Mouse (Mus musculus) adrenal gland, adult 8-10 months (tissue): ENCODE data around the gene 1600012H06Rik. TPM values are rescaled to one million over a fixed set of nuclear protein-coding genes. Genes with fewer than 3 reads are reported as not detected.
"Not testable (repeated sequence)": the region's sequence is repeated elsewhere in the genome, so short reads cannot be mapped to it uniquely, and the experiment has no call there.

ENCODE experiments used
- DNase-seq: peaks from one replicate; pipeline ENCODE4 v3.0.0; 2022
- total RNA-seq, 4 experiments: library from RNA; stranded (reverse); gene quantifications; 2 replicates each; pipeline ENCODE4 v1.2.4; 2022

Gene 1600012H06Rik
- total RNA-seq, 4 experiments from 2014 or later = 24.5 to 49.4 (median 38.0) TPM

DNA sequence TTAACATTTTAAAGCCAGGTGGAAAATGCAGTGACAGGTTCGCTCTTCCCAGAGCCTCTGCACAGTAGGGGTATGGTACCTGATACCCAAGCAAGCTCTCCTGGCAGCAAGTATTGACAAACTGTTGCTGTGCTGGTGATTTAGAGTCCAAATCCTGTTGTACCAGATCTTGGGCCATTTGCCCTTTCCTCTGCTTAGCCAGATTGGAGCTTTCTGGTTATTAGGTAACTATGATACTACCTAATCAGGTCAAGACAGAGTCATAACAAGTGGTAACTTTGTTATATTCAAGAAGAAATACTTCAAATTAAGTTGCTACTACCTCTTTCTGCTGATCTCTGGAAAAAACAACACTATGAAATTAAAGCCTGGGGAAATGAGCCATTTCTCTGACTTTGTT is 1.6 kb downstream of the 1600012H06Rik start:
- no peak for DNase-seq

DNA sequence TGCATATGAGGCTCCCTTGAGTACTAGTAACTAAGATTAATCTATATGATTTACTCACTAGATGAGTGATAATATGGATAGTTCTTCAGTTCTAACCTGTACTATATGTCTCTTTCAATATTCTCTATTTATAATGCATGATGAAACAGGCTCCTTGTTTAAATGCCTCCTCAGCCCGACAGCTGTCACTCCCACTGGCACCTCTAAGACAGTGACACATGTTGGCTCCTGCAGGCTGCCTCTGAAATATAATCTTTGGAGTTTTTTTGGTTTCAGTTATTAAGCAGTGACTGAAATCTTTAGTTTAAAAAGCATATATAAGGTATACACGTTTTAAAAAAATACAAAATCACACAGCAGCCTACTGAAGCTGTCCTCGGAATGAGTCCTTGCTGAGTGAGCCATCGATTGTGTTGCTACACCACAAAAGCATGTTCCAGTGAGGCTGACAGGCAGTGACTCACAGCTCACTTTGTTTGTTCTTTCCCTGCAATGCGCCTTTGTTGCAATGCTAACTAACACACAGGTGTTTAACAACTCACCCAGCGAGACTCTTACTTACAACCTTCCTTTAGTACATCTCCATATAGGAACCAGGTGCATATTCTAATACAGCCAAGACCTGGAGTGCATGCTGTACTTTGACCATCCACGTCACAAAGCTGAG is 6.3 kb downstream of the 1600012H06Rik start:
- peak; percentile 31 for DNase-seq

DNA sequence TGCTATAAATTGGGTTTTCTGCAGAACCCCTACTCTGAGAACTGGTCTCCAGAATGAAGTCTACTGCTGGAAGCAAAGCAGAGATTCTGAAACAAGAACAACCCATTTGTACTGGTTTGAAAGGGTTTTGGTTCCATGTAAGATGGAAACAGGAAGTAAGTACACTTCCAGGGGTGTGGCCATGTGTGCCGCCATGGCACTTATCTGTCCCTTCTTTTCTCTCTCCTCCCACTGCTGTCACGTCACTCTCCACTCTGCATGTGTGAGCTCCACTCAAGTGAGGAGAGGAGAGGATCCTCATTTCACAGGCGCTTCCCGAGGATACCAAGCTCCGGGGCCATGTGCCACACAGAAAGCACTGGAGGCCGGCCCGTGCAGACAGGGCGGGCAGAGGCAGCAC is 10.5 kb downstream of the 1600012H06Rik start:
- no peak for DNase-seq

DNA sequence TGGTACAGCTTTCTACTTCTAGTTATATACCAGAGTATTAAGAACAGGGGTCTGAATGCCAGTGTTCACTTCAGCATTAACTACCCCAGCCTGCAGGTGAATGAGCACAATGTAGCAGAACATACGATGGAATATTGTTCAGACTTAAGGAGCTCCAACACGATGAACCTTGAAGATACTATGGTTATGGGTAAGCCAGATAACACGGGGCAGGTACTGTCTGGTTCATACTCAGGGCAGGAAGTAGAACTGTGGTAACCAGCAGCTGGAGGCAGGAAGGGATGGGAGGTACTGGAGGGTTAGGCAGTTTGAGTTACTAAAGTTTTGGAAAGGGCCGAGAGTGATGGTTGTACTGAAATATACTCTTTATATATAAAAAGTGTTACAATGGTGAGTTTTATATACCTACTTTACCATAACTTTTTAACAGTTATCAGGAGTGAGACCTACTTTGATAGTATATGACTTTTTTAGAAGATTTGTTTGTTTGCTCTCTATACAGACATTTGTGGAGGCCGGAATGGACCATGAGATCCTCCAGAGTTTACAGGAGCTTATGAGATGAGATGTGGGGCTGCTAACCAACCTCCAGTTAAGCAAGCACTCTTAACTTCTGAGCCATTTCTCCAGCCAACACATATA is 15.8 kb downstream of the 1600012H06Rik start:
- DNase-seq = no peak

DNA sequence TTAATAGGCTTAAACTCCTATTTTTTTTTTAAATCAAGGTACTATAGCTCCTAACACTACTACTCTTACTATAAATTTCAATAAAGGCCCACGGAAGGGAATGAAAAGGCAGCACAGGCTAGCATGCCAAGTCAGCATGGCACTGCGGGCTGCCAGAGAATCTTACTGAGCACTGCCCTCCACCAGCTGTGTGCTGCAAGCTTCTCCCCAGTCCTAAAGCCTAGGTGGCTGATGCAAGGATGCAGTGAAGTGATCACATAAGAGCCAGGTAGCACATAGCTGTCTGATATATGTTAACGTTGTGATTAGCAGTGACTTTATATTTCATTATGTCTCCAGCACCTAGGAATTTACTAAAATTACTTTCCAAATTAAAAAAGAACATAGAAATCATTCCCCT is 17.0 kb downstream of the 1600012H06Rik start:
- no peak for DNase-seq

DNA sequence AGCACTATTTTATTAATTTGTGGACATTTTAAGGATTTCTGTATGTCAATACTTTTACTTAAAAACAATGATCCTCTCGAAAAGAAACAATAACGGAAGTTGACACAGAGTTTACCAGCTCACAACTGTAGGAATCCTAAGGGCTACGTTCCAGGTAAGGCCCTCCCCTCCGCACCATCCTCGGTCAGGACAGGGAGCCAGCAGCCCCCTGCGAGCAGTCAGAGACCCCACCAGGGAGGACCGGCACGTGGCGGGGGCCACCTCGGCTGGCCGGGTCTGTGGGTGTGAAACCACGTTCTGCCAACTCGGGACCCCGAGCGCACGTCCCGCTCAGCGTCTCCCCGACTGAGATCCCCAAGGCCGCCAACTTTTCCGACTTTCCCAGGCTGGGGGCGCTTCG is 17.5 kb downstream of the 1600012H06Rik start:
- peak; percentile 36 for DNase-seq

DNA sequence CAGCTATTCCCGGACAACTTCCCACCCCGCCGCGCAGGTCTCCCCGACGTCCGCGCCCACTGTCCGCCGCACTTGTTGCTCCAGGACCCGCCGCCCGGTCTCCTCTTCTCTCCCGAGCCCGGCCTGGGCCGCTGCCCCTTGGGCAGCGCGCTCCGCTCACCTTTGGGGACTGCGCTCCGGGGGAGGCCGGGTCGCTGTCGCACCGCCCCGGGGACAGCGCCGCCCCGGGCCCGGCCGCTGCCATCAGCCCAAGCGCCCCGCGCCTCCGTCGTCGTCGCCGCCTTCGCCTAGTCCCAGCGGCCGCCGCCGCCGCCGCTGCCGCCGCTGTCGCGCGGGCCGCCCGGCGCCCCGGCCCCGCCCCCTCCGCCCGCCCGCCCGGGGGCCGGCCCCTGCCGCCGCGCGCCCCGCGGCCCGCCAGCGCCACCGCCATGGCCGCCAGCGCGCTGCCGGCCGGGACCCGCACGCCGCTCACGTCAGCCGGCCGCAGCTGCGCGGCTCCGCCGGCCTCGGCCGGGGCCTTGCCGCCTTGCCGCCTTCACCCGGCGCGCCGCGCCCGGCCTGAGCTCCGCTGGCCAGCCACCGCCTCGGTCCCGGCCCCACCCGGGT is 18.1 kb downstream of the 1600012H06Rik start, which contains the start of gene Phf10:
TSS of gene Phf10 (minus strand) at position 323 of the 606 bp plus-strand sequence.
- DNase-seq = not testable (repeated sequence)

DNA sequence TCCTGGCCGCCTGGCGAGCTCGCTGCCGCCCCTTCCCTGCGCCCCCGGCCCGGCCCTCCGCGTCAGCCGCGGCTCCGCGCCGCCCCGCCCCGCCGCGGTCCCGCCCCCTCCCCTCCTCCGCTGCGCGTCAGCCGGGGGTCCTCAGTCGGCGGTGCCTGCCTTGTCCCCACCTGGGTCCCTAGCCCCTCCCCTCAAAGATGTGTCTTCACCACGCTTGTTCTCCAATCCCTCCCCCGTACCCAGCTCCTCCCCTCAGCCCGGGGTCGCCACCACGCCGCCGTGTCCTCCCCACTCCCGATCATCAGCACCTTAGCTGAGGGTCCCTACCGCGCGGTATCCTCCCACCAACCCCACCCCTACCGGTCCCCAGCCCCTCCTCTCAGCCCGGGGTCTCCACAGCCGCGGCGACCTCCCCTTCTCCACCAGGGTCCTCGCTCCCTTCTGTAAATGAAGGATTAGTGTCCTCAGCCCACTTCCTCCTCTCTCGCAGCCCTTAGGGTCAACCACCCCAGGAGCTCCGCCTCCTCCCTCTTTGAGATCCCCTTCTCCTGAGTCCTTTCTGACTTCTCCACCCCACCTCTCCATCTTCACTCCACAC is 18.7 kb downstream of the 1600012H06Rik start:
- not testable (repeated sequence) for DNase-seq

DNA sequence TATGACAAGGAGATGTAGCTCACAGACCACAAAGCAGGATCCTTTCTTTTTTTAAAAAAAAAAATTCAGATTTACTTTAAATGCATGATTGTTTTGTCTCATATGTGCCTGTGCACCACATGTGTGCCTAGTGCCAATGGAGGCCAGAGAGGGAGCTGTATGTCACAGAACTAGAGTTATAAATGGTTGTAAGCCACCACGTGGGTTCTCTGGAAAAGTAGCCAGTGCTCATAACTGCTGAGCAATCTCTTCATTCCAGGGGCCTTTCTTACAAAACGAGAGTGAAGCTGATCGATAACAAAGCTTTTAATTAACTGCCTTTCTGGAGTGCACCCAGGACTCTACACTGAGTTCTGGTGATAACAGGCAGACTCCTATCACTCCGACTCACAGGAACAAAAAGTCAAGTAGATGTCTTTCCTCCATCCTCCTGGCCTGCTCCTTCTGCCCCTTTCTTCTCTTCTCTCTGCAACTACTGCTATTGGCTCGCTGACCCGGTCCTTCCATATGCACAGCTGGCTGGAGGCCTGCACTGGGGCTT is 25.5 kb downstream of the 1600012H06Rik start:
- not testable (repeated sequence) for DNase-seq

DNA sequence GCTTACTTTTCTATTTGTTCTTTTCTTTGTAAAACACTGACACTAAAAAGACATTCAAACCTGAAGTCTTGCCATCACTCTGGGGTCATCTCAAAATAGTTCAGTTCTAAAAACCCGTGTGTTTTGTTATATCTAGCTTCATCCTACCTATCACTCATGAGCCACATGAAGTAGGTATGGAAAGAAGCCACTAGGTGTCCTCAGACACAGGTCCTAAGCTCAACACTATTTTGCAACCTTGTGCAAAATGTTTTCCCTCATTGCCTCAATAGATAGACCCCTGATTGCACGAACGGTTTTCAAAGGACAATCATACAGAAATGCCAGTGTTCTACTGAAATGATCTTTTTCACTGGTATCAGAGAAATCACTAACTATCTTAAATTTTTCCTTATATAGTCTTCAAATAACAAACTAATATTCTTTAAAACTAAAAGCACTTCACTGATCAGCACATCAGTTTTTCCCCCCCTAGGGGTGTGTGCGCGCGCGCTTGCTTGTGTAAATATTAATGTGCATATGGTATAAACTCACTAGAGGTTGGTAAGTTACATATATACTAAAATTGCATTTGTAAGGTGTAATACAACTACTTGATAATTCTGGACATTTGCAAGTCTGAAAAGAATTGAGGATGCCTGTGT is 34.9 kb downstream of the 1600012H06Rik start:
- not testable (repeated sequence) for DNase-seq

DNA sequence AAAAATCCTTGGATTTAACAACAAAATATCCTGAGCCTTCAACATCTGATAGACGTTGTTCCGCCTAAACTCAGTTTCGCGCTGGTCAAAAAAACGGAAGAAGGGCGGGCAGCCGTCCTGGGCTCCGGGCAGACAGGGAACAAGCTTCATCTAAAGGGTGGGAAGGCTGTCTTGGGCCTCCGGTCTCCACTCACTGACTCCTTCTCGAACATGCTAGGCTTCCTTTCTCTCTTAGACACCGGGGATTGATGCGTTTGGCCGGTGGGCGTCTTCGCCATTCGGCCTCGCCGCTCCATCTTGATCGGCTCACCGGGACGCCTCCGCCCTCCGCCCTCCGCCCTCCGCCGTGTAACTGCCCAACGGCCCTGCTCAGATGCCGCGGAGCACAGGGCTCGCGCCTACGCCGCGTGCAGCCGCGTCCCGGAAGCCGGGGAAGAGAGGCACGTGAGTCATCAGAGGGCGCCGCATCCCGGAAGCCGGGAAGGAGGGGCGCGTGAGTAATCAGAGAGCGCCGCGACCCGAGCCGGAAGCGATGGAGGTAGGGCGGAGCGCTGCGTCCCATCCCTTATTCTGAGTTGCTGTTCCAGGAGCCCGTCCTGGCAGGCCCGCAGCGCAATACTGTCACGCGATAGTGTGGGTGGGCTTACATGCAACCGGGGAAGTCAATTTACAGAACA is 35.5 kb downstream of the 1600012H06Rik start, which contains the start of the genes 9030025P20Rik and Gm3417:
TSS of gene 9030025P20Rik (plus strand) at position 107 of the 677 bp plus-strand sequence.
TSS of gene Gm3417 (minus strand) at position 429 of the 677 bp plus-strand sequence.
- not testable (repeated sequence) for DNase-seq

DNA sequence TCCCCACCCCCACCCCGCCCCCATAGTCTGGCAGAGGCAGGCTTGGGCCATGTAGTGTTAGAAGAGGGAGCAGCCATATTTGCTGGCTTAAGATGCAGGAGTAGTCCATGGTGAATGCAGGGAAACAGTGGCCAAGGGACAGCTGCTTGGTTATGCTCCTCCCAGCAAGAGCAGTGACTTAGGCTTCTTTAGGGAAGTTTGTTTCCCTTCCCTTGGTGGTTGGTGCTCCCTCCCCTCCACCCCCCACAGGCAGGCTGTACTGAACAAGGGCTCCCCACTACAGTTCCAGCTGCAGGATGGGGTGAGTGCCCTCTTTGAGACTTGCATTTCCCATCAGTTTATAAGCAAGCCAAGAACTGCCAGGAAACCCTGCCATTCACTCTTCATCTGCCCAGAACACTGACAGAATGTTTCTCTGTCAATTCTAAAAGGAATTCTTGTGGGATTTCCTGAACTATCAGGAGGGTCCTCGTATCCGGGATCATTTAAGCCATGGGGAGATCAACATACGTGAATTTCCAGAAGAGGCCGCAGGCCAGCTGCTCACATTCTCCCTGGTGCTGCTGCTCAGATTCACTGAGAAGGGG is 47.2 kb downstream of the 1600012H06Rik start:
- not testable (repeated sequence) for DNase-seq

DNA sequence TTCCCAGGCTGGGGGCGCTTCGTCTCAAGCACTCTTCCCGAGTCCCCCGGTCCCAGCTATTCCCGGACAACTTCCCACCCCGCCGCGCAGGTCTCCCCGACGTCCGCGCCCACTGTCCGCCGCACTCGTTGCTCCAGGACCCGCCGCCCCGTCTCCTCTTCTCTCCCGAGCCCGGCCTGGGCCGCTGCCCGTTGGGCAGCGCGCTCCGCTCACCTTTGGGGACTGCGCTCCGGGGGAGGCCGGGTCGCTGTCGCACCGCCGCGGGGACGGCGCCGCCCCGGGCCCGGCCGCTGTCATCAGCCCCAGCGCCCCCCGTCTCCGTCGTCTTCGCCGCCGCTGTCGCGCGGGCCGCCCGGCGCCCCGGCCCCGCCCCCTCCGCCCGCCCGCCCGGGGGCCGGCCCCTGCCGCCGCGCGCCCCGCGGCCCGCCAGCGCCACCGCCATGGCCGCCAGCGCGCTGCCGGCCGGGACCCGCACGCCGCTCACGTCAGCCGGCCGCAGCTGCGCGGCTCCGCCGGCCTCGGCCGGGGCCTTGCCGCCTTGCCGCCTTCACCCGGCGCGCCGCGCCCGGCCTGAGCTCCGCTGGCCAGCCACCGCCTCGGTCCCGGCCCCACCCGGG is 49.6 kb downstream of the 1600012H06Rik start:
- not testable (repeated sequence) for DNase-seq

DNA sequence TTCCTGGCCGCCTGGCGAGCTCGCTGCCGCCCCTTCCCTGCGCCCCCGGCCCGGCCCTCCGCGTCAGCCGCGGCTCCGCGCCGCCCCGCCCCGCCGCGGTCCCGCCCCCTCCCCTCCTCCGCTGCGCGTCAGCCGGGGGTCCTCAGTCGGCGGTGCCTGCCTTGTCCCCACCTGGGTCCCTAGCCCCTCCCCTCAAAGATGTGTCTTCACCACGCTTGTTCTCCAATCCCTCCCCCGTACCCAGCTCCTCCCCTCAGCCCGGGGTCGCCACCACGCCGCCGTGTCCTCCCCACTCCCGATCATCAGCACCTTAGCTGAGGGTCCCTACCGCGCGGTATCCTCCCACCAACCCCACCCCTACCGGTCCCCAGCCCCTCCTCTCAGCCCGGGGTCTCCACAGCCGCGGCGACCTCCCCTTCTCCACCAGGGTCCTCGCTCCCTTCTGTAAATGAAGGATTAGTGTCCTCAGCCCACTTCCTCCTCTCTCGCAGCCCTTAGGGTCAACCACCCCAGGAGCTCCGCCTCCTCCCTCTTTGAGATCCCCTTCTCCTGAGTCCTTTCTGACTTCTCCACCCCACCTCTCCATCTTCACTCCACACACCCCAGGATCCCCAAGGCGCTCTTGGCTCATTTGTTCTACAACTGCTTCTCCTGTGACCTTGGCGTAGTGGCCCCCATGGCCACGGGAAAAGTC is 50.3 kb downstream of the 1600012H06Rik start:
- DNase-seq = not testable (repeated sequence)

DNA sequence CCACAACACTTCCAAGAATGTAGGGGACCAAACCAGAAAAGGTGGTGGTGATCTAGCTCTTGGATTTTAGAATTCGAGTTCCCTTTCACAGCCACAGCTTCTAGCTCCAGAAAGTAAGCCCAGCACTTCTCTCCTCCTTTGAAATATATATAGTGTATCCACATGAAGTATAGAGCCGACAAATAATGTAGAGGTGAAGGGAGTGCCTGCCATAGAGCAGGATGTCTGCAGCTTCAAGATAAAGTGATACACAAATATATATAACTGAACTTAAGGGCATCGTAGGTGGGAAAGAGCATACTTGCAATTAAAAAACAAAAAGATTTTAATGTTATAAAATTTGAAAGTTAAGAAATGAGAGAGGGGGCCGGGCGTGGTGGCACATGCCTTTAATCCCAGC is 51.2 kb downstream of the 1600012H06Rik start:
- not testable (repeated sequence) for DNase-seq

DNA sequence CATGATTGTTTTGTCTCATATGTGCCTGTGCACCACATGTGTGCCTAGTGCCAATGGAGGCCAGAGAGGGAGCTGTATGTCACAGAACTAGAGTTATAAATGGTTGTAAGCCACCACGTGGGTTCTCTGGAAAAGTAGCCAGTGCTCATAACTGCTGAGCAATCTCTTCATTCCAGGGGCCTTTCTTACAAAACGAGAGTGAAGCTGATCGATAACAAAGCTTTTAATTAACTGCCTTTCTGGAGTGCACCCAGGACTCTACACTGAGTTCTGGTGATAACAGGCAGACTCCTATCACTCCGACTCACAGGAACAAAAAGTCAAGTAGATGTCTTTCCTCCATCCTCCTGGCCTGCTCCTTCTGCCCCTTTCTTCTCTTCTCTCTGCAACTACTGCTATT is 57.1 kb downstream of the 1600012H06Rik start:
- not testable (repeated sequence) for DNase-seq

DNA sequence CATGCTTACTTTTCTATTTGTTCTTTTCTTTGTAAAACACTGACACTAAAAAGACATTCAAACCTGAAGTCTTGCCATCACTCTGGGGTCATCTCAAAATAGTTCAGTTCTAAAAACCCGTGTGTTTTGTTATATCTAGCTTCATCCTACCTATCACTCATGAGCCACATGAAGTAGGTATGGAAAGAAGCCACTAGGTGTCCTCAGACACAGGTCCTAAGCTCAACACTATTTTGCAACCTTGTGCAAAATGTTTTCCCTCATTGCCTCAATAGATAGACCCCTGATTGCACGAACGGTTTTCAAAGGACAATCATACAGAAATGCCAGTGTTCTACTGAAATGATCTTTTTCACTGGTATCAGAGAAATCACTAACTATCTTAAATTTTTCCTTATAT is 66.1 kb downstream of the 1600012H06Rik start:
- not testable (repeated sequence) for DNase-seq
